Mouse (Mus musculus) CH12.LX (cell line): ENCODE results near the gene Morn2.

ENCODE experiments used
- CHD2 ChIP-seq: IDR thresholded peaks from 2 replicates; pipeline ENCODE4 v1.6.1; 2011; ENCODE audit warnings: low read length, improper control_type of control experiment
- CTCF ChIP-seq, 2 experiments: IDR thresholded peaks in 1 of 2; conservative IDR thresholded peaks in 1 of 2; 2 replicates each; pipeline ENCODE4 v1.5.1; 2011 to 2012; ENCODE audit warnings: low read depth in 2 of 2, low read length in 2 of 2, improper control_type of control experiment in 1 of 2, inconsistent platforms in 1 of 2, mild to moderate bottlenecking in 1 of 2, moderate library complexity in 1 of 2
- E2F4 ChIP-seq: IDR thresholded peaks from 2 replicates; pipeline ENCODE4 v1.6.1; 2011; ENCODE audit warnings: low read depth, low read length, improper control_type of control experiment; ENCODE audit not compliant: insufficient replicate concordance
- HCFC1 ChIP-seq: IDR thresholded peaks from 2 replicates; pipeline ENCODE4 v1.6.1; 2012; ENCODE audit warnings: low read depth, mild to moderate bottlenecking, inconsistent platforms, low read length, improper control_type of control experiment
- MAX ChIP-seq: IDR thresholded peaks from 2 replicates; pipeline ENCODE4 v1.6.1; 2011; ENCODE audit warnings: low read length, improper control_type of control experiment
- NELFE ChIP-seq: IDR thresholded peaks from 2 replicates; pipeline ENCODE4 v1.6.1; 2011; ENCODE audit warnings: low read depth, low read length, improper control_type of control experiment
- NRF1 ChIP-seq: IDR thresholded peaks from 2 replicates; pipeline ENCODE4 v1.6.1; 2014; ENCODE audit warnings: low read depth, mild to moderate bottlenecking, inconsistent platforms, low read length, improper control_type of control experiment, moderate library complexity
- POLR2AphosphoS2 ChIP-seq: IDR thresholded peaks from 2 replicates; pipeline ENCODE4 v1.6.1; 2011; ENCODE audit warnings: low read depth, low read length, improper control_type of control experiment
- USF2 ChIP-seq: conservative IDR thresholded peaks from 2 replicates; pipeline ENCODE4 v1.6.1; 2011; ENCODE audit warnings: low read depth, low read length, improper control_type of control experiment
- ZC3H11A ChIP-seq: IDR thresholded peaks from 2 replicates; pipeline ENCODE4 v1.6.1; 2012; ENCODE audit warnings: low read depth, mild to moderate bottlenecking, inconsistent platforms, low read length, improper control_type of control experiment
- ZMIZ1 ChIP-seq: IDR thresholded peaks from 2 replicates; pipeline ENCODE4 v1.6.1; 2012; ENCODE audit warnings: low read depth, mild to moderate bottlenecking, inconsistent platforms, low read length, improper control_type of control experiment

GRCm38 (mm10) chr17:80311761-80312160, 21.8 kb downstream of the Morn2 start:
- TF ChIP-seq CHD2 = no peak
- no peak for TF ChIP-seq ZC3H11A
- no peak for TF ChIP-seq CTCF (conservative IDR thresholded peaks at IDR 0.05 in 1 of 2, IDR thresholded peaks at IDR 0.05 in 1 of 2; ENCODE audit: low read depth in 2 of 2, low read length in 2 of 2)
- TF ChIP-seq HCFC1 = no peak
- no peak for TF ChIP-seq MAX
- TF ChIP-seq NRF1 = no peak
- no peak for TF ChIP-seq POLR2AphosphoS2
- no peak for TF ChIP-seq ZMIZ1
- no peak for TF ChIP-seq USF2
- TF ChIP-seq NELFE = no peak
- no peak for TF ChIP-seq E2F4
